Mouse (Mus musculus): ENCODE measurements around the gene F3. TPM values are rescaled to one million over a fixed set of nuclear protein-coding genes. Genes with fewer than 3 reads are reported as not detected.

The F3 gene
- polyA plus RNA-seq (2015; fragmentation: Nextera tagmentation; extraction: Ambion mirVana) = 10.1 and 13.0 TPM in 2 replicates

- WGBS = under 1% methylated on average over 73 of the region's 73 CpGs
- H3K4me2 ChIP-seq (ENCODE audit: low read length) = peak within 1 kb of the TSS; percentile 89
- ATAC-seq = peak; percentile 89
- H3K9ac ChIP-seq (ENCODE audit: low read depth, low read length) = peak within 1 kb of the TSS; percentile 81
- no peaks in the 10 kb centered on the region for H3K36me3 ChIP-seq (ENCODE audit: control insufficient read depth, insufficient read depth, low read length)
- H3K27me3 ChIP-seq (ENCODE audit: control insufficient read depth, insufficient read depth, low read depth, low read length) = 0 out of 2 replicates have a peak, but pooled peaks cover 2% of the 10 kb centered on the region
- peak within 1 kb of the TSS; percentile 76 for H3K4me3 ChIP-seq (ENCODE audit: low read depth, low read length)
- no peaks in the 10 kb centered on the region for H3K9me3 ChIP-seq (replicated peaks; ENCODE audit: control insufficient read depth, low read length, poor library complexity, severe bottlenecking)
- peaks cover 19% of the 10 kb centered on the region for H3K4me1 ChIP-seq (ENCODE audit: control insufficient read depth, insufficient read depth, low read length)
- H3K27ac ChIP-seq (ENCODE audit: low read length) = peak within 1 kb of the TSS; percentile 77
Observed at GRCm38 (mm10) chr3:121722971-121723844, at the start of gene F3. Gene F3, plus strand, starts transcription at chr3:121723537.

GRCm38 (mm10) chr3:121678935-121679334 is 44.4 kb upstream of the F3 start:
- no peaks in the 10 kb centered on the region for H3K9me3 ChIP-seq (replicated peaks; ENCODE audit: control insufficient read depth, low read length, poor library complexity, severe bottlenecking)
- no peak overlapping the region for H3K27ac ChIP-seq (ENCODE audit: low read length)
- H3K4me2 ChIP-seq (ENCODE audit: low read length) = no peak overlapping the region
- H3K27me3 ChIP-seq (ENCODE audit: control insufficient read depth, insufficient read depth, low read depth, low read length) = no peaks in the 10 kb centered on the region
- no peak overlapping the region for H3K9ac ChIP-seq (ENCODE audit: low read depth, low read length)
- WGBS = 25% methylated on average over 4 of the region's 4 CpGs
- no peaks in the 10 kb centered on the region for H3K4me1 ChIP-seq (ENCODE audit: control insufficient read depth, insufficient read depth, low read length)
- H3K4me3 ChIP-seq (ENCODE audit: low read depth, low read length) = no peak overlapping the region
- no peaks in the 10 kb centered on the region for H3K36me3 ChIP-seq (ENCODE audit: control insufficient read depth, insufficient read depth, low read length)
- ATAC-seq = no peak

GRCm38 (mm10) chr3:121679443-121679842 is 43.9 kb upstream of the F3 start:
- Histone ChIP-seq H3K27me3 (ENCODE audit: control insufficient read depth, insufficient read depth, low read depth, low read length) (no peaks in the 10 kb centered on the region), H3K4me2 (ENCODE audit: low read length) (no peak overlapping the region), H3K36me3 (ENCODE audit: control insufficient read depth, insufficient read depth, low read length) (no peaks in the 10 kb centered on the region), H3K27ac (ENCODE audit: low read length) (no peak overlapping the region), H3K9ac (ENCODE audit: low read depth, low read length) (no peak overlapping the region), H3K4me3 (ENCODE audit: low read depth, low read length) (no peak overlapping the region), H3K4me1 (ENCODE audit: control insufficient read depth, insufficient read depth, low read length) (no peaks in the 10 kb centered on the region), H3K9me3 (replicated peaks; ENCODE audit: control insufficient read depth, low read length, poor library complexity, severe bottlenecking) (no peaks in the 10 kb centered on the region)
- 16% methylated on average over 3 of the region's 3 CpGs for WGBS
- ATAC-seq = no peak

DNA sequence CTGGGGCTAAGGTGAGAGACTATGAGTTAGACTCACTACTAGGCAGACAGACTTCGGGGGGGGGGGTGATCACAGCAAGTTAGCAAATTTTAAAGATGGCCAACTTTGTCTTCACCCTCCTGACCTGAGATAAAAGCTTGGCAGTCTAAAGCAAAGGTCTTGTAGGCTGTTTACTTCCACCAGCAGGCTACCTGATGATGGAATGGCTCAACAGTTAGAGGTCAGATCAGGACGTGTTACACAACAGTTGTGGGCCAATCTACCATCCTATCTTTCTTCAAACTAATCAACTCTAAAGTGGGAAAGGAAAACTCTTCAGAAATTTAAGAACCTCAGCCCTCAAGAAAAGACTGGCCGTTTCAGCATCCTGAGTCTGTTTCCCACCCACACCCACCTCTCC is 43.1 kb upstream of the F3 start:
- Histone ChIP-seq H3K4me1 (ENCODE audit: control insufficient read depth, insufficient read depth, low read length) (no peaks in the 10 kb centered on the region), H3K9me3 (replicated peaks; ENCODE audit: control insufficient read depth, low read length, poor library complexity, severe bottlenecking) (no peaks in the 10 kb centered on the region), H3K9ac (ENCODE audit: low read depth, low read length) (no peak overlapping the region), H3K36me3 (ENCODE audit: control insufficient read depth, insufficient read depth, low read length) (no peaks in the 10 kb centered on the region), H3K4me3 (ENCODE audit: low read depth, low read length) (no peak overlapping the region), H3K4me2 (ENCODE audit: low read length) (no peak overlapping the region), H3K27ac (ENCODE audit: low read length) (no peak overlapping the region), H3K27me3 (ENCODE audit: control insufficient read depth, insufficient read depth, low read depth, low read length) (no peaks in the 10 kb centered on the region)
- 90% methylated on average over 3 of the region's 3 CpGs for WGBS
- ATAC-seq = no peak

GRCm38 (mm10) chr3:121682439-121683411 is 40.6 kb upstream of the F3 start:
- 90% methylated on average over 10 of the region's 10 CpGs for WGBS
- Histone ChIP-seq H3K4me1 (ENCODE audit: control insufficient read depth, insufficient read depth, low read length) (no peaks in the 10 kb centered on the region), H3K27ac (ENCODE audit: low read length) (no peak overlapping the region)

DNA sequence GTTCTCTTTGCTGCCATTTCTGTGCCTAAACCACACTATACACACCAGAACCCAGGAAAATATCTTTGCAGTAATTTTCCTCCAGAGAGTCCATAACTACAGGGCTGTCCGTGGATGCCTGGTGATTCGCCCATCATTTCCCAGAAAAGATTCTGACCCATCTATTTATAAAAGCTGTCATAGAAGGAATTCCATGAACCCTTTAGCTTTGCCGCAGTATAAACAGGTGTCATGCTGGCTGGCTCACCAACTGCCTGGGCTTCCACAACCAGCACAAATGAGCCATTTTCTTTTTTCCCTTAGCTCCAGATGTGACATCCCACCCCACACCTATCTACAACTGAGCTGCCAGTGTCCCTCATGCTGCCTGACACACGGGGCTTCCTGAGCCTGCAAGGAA is 38.8 kb upstream of the F3 start:
- H3K36me3 ChIP-seq (ENCODE audit: control insufficient read depth, insufficient read depth, low read length) = no peaks in the 10 kb centered on the region
- H3K9ac ChIP-seq (ENCODE audit: low read depth, low read length) = no peak overlapping the region
- no peak overlapping the region for H3K4me2 ChIP-seq (ENCODE audit: low read length)
- no peaks in the 10 kb centered on the region for H3K9me3 ChIP-seq (replicated peaks; ENCODE audit: control insufficient read depth, low read length, poor library complexity, severe bottlenecking)
- no peak for ATAC-seq
- 76% methylated on average over 4 of the region's 4 CpGs for WGBS
- no peaks in the 10 kb centered on the region for H3K4me1 ChIP-seq (ENCODE audit: control insufficient read depth, insufficient read depth, low read length)
- H3K4me3 ChIP-seq (ENCODE audit: low read depth, low read length) = no peak overlapping the region
- H3K27ac ChIP-seq (ENCODE audit: low read length) = no peak overlapping the region
- no peaks in the 10 kb centered on the region for H3K27me3 ChIP-seq (ENCODE audit: control insufficient read depth, insufficient read depth, low read depth, low read length)

More at GRCm38 (mm10) chr3:121682439-121683411, 40.6 kb upstream of the F3 start:
- H3K4me3 ChIP-seq (ENCODE audit: low read depth, low read length) = no peak overlapping the region
- no peaks in the 10 kb centered on the region for H3K27me3 ChIP-seq (ENCODE audit: control insufficient read depth, insufficient read depth, low read depth, low read length)
- ATAC-seq = no peak
- H3K9me3 ChIP-seq (replicated peaks; ENCODE audit: control insufficient read depth, low read length, poor library complexity, severe bottlenecking) = no peaks in the 10 kb centered on the region
- H3K9ac ChIP-seq (ENCODE audit: low read depth, low read length) = no peak overlapping the region
- no peaks in the 10 kb centered on the region for H3K36me3 ChIP-seq (ENCODE audit: control insufficient read depth, insufficient read depth, low read length)
- H3K4me2 ChIP-seq (ENCODE audit: low read length) = no peak overlapping the region

- H3K4me2 ChIP-seq (ENCODE audit: low read length) = no peak overlapping the region
- no peaks in the 10 kb centered on the region for H3K9me3 ChIP-seq (replicated peaks; ENCODE audit: control insufficient read depth, low read length, poor library complexity, severe bottlenecking)
- no peaks in the 10 kb centered on the region for H3K4me1 ChIP-seq (ENCODE audit: control insufficient read depth, insufficient read depth, low read length)
- H3K4me3 ChIP-seq (ENCODE audit: low read depth, low read length) = no peak overlapping the region
- H3K36me3 ChIP-seq (ENCODE audit: control insufficient read depth, insufficient read depth, low read length) = no peaks in the 10 kb centered on the region
- H3K9ac ChIP-seq (ENCODE audit: low read depth, low read length) = no peak overlapping the region
- ATAC-seq = no peak
- WGBS = 89% methylated on average over 4 of the region's 4 CpGs
- no peak overlapping the region for H3K27ac ChIP-seq (ENCODE audit: low read length)
- no peaks in the 10 kb centered on the region for H3K27me3 ChIP-seq (ENCODE audit: control insufficient read depth, insufficient read depth, low read depth, low read length)
Observed at GRCm38 (mm10) chr3:121684963-121685362, 38.4 kb upstream of the F3 start.

DNA sequence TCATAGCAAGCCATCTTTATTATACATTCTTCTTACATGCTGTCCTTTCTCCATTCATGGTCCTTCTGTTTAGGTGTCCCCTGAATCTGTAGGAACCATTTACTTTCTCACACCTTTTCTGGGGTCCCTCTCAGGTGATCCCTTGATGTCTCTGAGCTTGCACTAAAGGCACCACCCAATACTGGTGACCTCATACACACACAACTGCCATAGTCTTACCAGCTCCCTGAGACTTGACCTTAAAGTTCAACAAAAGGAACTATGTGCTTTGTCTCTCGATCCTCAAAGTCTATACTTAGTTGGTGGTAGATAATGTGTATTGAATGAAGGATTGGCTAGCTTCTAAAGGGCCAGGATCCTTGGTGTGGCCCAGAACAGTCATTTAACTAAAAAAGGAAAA is 37.4 kb upstream of the F3 start:
- 68% methylated on average over 1 of the region's 1 CpGs for WGBS
- Histone ChIP-seq H3K4me2 (ENCODE audit: low read length) (no peak overlapping the region), H3K36me3 (ENCODE audit: control insufficient read depth, insufficient read depth, low read length) (no peaks in the 10 kb centered on the region), H3K4me1 (ENCODE audit: control insufficient read depth, insufficient read depth, low read length) (no peaks in the 10 kb centered on the region), H3K9me3 (replicated peaks; ENCODE audit: control insufficient read depth, low read length, poor library complexity, severe bottlenecking) (no peaks in the 10 kb centered on the region), H3K27ac (ENCODE audit: low read length) (no peak overlapping the region), H3K27me3 (ENCODE audit: control insufficient read depth, insufficient read depth, low read depth, low read length) (no peaks in the 10 kb centered on the region), H3K4me3 (ENCODE audit: low read depth, low read length) (no peak overlapping the region), H3K9ac (ENCODE audit: low read depth, low read length) (no peak overlapping the region)
- no peak for ATAC-seq

Measured in midbrain, embryonic 16.5 days (tissue).